Mouse (Mus musculus): ENCODE results near the gene Nol9. TPM values are rescaled to one million over a fixed set of nuclear protein-coding genes. Genes with fewer than 3 reads are reported as not detected.

The Nol9 gene
- 24.8 and 27.0 TPM in 2 replicates for total RNA-seq (2017)

DNA sequence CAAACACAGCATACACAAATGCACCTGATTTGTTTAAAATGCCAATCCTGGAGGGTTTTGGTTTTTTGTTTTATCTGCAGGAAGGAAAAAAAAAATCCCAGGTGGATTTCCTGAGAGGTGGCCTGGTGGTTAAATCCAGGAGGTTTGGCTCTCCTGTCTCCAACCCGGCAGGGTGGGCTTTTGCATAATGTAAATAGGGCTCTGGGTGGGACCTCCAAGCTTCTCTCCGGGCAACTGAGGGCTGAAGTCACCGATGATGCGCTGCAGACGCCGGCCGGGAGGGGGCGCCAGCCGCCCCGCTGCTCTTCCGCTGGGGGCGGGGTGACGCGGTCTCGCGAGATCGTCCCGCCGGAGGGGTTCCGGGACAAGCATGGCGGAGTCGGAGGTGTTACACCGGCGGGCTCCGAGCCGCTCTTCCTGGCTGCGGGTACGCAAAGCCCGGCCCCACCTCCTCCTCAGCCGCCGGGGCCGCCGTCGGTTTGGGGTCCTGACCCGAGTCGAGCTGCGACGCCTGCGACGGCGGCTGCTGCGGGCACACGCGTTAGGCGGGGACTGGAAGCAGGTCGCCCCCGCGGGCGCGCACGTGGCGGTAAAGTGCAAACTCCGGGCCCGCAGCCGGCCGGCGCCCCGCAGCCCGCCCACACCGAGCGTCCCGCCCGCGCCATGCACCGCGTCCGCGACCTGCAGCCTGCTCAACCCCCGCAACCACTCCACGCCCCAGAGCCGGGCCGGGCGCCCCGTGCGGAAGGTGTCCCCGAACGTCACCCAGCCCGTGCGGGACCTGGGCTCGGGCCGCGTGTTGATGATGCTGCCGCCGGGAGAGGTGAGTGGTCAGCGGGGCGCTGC is at the start of gene Nol9:
Gene Nol9 (plus strand): TSS at position 337 of the 846 bp plus-strand sequence.
- peak; percentile 76 to 88 for ATAC-seq (replicated peaks in 1 of 2; ENCODE audit: insufficient read depth in 1 of 2, low FRiP score in 2 of 2, low TSS enrichment in 1 of 2, low read depth in 1 of 2, poor library complexity in 2 of 2, severe bottlenecking in 2 of 2)

DNA sequence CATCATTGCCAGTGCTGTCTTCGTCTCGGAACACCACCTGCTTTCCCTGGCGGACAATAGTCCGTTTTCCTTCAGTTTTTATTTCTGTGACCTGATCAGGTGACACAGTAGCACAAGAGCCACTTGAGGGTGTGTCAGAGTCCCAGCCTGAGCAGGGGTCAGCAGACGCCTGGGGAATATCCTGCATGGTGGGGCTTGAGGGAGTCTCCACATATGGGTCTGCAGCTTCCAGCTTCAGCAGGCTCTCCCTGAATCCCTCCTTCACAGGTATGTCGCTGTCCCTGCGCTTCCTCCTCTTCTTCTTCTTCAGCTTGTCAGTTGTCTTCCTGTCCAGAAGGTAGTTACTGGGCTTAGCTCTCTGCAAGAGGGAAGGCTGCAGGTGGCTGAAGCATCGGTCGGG is 47.0 kb upstream of the Nol9 start:
- ATAC-seq (replicated peaks in 1 of 2; ENCODE audit: insufficient read depth in 1 of 2, low FRiP score in 2 of 2, low TSS enrichment in 1 of 2, low read depth in 1 of 2, poor library complexity in 2 of 2, severe bottlenecking in 2 of 2): no peak

DNA sequence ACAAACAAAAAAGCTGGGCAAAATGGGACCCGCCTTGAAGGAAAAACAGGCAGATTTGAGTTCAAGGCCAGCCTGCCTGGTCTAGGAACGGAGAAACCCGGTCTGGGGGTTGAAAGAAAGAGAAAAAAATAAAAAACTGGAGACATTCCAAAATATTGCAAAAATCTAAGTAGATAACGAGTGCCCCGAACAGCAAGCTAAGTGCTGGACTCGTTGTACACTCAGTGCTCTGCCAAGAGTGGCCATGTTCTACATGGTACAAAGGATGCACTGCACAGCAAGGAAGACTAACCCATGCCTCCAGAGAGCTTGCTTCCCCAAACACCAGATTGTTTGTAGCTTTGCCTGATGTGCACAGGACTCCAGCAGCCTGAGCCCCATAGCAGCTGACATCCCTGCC is 46.1 kb upstream of the Nol9 start:
- ATAC-seq (replicated peaks in 1 of 2; ENCODE audit: insufficient read depth in 1 of 2, low FRiP score in 2 of 2, low TSS enrichment in 1 of 2, low read depth in 1 of 2, poor library complexity in 2 of 2, severe bottlenecking in 2 of 2): no peak

DNA sequence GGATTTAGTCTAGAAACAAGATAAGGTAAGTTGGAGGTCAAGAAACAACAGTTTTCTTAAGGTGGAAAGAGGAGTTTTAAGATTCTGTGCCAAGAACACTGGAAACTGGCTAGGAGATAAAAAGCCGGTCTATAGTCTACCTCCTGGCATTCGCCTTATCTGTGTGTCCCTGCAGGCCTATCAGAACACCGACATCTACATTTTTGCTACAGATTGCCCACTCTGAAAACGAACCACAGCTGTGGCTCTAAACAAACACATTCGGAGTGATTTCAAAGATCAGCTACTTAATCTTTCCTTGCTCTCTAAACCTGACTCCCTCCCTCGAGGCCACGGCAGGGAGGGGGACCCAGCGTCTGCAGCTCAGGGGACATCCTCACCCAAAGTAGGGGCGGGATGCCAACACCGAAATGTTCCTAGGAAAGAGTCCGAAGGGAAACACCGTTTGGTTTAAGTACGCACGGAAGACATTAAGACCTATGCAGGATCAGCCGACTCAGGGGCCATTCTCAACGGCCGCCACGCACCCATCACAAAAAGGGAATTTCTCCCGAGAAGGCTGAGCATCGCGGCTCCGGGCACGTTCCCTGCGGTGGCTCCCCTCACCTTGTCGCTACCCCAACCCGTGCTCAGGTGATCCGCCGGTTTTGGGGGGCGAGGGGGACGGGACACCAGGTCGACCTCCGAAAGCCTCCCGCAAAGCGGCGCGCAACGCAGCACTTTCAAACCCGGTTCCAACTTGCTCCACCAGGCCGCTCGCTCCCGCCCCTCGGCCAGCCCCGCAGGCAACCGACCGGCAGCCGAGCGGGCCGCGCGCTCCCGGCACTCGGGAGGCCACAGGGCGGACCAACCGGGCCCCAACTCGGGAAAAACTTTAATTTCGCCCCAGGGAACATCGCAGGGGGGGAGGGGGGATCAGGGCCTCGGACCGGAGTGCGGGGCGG is 44.6 kb upstream of the Nol9 start:
- ATAC-seq (replicated peaks in 1 of 2; ENCODE audit: insufficient read depth in 1 of 2, low FRiP score in 2 of 2, low TSS enrichment in 1 of 2, low read depth in 1 of 2, poor library complexity in 2 of 2, severe bottlenecking in 2 of 2): no peak

DNA sequence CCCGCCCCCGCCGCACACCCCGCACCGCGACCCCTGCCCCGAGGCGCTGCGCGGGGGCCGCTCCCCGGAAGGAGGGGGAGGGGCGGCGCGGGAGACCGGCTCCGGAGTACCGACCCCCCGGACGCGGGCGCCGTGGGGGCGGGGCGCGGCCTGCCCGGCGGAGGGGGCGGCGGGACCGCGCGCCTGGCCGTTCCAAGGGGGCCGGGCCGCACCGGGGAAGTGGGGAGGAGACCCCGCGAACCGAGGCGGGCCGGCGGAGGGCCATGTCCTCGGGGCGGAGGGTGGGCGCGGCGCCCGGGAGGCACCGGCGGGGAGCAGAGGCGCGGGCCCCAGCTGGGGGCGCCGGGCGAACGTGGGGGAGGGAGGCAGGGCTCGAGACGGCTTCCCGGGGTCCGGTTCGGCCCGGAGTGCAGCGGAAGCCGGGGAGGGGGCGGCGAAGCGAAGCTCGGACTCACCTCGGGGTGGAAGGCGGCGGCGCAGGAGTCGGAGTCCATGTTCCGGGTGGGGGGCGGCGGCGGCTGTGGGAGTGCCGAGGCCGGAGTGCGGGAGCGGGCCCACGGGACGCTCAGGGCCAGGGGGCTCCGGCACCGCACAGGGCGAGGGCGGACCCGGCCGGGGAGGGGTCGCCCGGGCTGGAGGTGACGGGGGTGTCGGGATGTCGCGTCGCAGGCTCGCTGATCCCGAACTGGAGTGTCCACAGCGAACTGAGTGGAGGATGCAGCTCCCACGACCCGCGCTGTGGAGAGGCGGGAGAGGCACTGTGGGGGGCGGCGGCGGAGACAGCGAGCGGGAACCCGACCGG is 43.5 kb upstream of the Nol9 start:
- no peak for ATAC-seq (replicated peaks in 1 of 2; ENCODE audit: insufficient read depth in 1 of 2, low FRiP score in 2 of 2, low TSS enrichment in 1 of 2, low read depth in 1 of 2, poor library complexity in 2 of 2, severe bottlenecking in 2 of 2)

DNA sequence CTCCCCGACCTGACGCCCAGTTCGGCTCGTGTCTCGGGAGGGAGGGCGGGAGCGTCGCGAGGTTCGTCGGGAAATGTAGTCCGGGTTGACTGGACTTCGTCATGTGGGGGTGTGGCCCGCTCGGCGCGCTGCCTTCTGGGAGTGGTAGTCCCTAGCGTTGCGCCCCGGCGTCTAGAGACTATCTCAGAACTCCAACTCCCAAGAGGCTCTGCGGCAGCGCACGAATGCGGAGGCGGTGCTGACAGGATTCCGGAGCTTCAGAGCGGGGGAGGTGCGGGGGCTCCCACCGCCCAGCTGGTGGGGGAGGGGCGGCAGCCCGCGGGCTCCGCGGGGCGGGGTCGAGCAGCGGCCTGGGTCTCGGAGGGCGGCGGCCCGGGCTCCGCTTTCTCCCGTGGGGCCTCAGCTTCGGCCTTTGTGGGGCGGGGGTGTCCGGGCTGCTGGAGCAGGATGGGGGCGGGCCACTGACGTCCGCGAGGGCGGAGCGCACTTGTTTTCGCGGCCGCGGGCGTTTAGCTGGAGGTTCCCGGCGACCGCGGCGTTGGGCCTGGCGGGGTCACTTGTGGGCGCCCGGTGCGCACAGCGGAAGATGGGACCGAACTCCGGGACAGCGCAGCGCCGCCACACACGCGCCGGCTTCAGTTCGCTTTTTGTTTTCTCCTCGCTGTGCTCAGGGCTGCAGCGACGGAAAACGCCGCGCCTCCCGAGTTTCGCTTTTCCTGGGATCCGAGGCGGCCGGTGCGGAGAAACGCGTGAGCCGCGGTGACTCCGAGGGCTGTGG is 42.8 kb upstream of the Nol9 start, which contains the start of gene Phf13:
Gene Phf13 (minus strand): TSS at position 86 of the 778 bp plus-strand sequence.
- ATAC-seq (replicated peaks in 1 of 2; ENCODE audit: insufficient read depth in 1 of 2, low FRiP score in 2 of 2, low TSS enrichment in 1 of 2, low read depth in 1 of 2, poor library complexity in 2 of 2, severe bottlenecking in 2 of 2): peak; percentile 92 to 96

DNA sequence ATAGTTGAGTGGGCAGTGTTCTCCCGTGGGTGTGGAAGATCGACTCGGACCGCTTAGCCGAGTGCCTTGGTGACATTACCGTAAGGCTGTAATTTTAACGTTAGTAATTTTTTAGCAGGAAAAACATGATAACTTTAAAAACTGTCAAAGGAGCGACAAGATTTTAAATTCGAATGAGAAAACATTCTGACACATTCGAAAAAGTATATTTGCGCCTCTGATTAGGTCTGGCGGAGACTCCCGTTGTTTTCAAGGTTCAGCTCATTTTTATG is 42.2 kb upstream of the Nol9 start:
- no peak for ATAC-seq (replicated peaks in 1 of 2; ENCODE audit: insufficient read depth in 1 of 2, low FRiP score in 2 of 2, low TSS enrichment in 1 of 2, low read depth in 1 of 2, poor library complexity in 2 of 2, severe bottlenecking in 2 of 2)

DNA sequence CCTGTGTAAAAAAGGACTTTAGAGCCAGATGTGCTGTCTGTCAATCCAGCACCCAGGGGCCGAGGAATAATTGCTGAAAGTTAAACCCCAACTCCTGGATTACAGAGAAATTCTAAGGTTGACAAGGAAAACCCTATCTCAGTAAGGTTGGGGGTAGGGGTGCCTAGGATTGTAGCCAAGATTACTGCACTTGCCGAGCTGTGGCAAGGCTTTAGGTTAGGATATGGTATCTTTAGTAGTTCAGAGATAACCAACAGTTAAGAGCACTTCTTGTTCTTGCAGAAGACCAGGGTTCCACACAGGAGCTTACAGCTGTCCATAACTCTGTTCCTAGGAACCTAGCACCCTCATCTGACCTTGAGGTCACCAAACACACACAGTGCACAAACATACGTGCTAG is 41.4 kb upstream of the Nol9 start:
- ATAC-seq (replicated peaks in 1 of 2; ENCODE audit: insufficient read depth in 1 of 2, low FRiP score in 2 of 2, low TSS enrichment in 1 of 2, low read depth in 1 of 2, poor library complexity in 2 of 2, severe bottlenecking in 2 of 2): no peak

DNA sequence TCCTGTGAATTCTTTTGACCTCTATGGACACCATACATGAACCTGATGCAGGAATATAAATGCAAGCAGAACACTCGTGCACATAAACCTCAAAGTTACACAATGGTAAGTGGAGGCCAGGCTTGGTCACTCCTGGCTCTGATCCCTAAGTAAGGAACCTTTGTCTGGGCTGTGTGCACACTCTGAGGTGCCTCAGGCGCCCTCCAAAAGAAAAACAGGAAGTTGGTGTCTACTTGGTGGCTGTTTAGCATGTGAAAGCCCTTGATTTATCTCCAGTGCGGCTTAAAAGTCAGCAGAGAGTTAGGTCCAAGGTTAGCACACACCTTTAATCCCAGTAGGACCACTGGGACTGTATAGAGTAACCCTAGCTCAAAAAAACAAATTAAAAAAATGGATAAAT is 39.6 kb upstream of the Nol9 start:
- peak; percentile 33 to 46 for ATAC-seq (replicated peaks in 1 of 2; ENCODE audit: insufficient read depth in 1 of 2, low FRiP score in 2 of 2, low TSS enrichment in 1 of 2, low read depth in 1 of 2, poor library complexity in 2 of 2, severe bottlenecking in 2 of 2)

DNA sequence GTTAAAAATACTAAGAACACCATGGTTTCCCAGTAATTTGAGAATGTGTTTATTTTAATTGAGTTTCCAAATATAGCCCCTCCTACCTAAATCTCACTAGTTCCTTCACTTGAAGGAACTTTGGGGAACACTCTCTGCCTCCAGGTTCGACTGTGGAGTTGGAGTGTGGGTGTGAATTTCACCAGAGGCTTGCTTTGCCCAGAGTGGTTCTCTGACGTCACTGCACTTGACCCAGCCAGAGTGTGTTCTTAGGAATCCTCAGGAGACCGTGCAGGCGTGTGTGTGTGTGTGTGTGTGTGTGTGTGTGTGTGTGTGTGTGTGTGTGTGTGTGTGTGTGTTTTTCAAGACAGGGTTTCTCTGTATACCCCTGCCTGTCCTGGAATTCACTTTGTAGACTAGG is 38.2 kb upstream of the Nol9 start:
- ATAC-seq (replicated peaks in 1 of 2; ENCODE audit: insufficient read depth in 1 of 2, low FRiP score in 2 of 2, low TSS enrichment in 1 of 2, low read depth in 1 of 2, poor library complexity in 2 of 2, severe bottlenecking in 2 of 2): no peak

DNA sequence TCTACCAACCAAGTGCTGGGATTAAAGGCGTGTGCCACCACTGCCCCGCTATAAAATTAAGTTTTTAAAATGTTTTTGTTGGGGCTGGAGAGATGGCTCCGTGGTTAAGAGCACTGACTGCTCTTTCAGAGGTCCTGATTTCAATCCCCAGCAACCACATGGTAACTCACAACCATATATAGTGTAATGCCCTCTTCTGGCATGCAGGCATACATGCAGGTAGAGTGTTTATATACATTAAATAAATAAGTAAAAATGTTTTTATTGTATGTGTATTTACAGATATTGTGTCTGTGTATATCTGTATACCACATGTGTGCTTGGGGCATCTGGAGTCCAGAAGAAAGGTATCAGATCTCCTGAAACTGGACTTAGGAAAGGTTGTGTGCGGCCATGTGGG is 37.8 kb upstream of the Nol9 start:
- ATAC-seq (replicated peaks in 1 of 2; ENCODE audit: insufficient read depth in 1 of 2, low FRiP score in 2 of 2, low TSS enrichment in 1 of 2, low read depth in 1 of 2, poor library complexity in 2 of 2, severe bottlenecking in 2 of 2): no peak

DNA sequence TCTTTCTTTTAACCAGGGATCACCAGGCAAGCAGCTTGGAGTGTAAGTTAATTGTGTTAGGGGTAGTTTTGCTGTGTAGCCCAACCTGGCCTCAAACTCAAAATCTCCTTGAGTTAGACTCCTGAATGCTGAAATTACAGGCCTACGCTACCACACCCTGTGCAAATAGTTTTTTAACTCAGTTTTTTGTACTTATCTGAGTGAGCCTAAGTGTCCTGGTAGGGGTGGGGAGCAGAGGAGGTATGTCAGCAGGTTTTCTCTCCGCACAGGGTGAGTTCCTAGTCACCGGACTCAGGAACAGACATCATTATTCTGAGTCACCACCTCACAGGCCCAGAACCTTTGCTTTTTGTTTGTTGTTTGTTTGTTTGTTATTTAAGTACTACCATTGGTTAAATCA is 37.1 kb upstream of the Nol9 start:
- no peak for ATAC-seq (replicated peaks in 1 of 2; ENCODE audit: insufficient read depth in 1 of 2, low FRiP score in 2 of 2, low TSS enrichment in 1 of 2, low read depth in 1 of 2, poor library complexity in 2 of 2, severe bottlenecking in 2 of 2)

DNA sequence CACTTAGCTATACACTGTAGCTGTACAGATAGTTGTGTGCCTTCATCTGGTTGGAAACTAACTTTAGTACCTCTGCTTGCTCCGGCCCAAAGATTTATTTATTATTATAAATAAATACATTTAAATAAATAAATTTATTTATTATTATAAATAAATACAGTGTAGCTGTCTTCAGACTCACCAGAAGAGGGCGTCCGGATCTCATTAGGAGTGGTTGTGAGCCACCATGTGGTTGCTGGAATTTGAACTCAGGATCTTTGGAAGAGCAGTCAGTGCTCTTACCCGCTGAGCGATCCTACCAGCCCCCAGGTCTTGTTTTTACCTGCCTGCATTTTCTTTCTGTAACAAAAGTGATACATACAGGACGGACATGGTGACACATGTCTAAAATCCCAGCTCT is 33.0 kb upstream of the Nol9 start:
- ATAC-seq (replicated peaks in 1 of 2; ENCODE audit: insufficient read depth in 1 of 2, low FRiP score in 2 of 2, low TSS enrichment in 1 of 2, low read depth in 1 of 2, poor library complexity in 2 of 2, severe bottlenecking in 2 of 2): no peak

DNA sequence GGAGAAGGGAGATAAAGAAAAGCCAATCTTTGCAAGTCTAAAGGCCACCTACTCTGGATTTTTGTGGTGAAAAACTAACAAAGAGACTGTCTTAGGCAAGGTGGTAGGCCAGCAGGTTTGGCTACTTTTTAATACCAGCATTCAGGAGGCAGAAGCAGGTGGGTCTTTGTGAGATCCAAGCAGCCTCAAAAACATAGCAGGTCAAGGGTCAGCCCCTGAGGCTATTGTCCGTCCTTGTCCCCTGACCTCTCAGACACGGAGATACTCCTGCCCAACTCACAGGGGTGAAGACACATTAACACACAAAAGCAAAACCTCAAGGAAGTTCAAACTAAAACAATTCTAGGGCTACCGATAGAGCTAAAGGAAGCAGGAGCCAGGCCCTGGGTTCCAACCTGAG is 32.3 kb upstream of the Nol9 start:
- ATAC-seq (replicated peaks in 1 of 2; ENCODE audit: insufficient read depth in 1 of 2, low FRiP score in 2 of 2, low TSS enrichment in 1 of 2, low read depth in 1 of 2, poor library complexity in 2 of 2, severe bottlenecking in 2 of 2): no peak

DNA sequence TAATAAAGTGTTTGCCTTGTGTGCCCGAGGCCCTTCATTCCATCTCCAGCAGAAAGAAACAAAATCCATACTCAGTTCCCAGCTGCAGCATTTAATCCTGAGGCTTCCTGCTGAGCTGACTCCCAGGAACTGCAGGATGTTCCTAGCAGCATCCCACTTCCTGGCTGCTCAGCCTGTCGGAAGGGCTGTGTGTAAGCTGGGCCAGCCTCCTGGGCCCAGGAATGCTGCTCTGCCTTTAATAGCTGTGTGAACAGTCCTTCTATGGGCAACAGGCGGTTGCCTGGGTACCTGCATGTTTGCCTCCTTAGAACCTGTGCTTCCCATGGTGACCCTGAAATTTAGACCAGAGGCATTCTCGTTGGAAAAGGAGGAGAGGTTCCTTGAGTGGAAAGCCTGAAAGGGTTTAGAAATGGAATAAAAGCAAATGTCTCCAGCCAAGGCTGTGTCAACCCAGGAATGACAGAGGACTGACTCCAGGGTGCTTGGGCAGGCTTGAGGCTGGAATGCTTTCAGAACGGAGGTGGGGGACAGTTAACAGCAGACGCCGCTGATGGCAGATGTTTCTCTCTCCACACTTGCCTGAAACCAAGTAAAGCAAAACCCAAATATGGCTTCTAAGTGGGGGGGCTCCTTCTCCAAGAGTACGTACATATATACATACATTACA is 31.5 kb upstream of the Nol9 start:
- no peak for ATAC-seq (replicated peaks in 1 of 2; ENCODE audit: insufficient read depth in 1 of 2, low FRiP score in 2 of 2, low TSS enrichment in 1 of 2, low read depth in 1 of 2, poor library complexity in 2 of 2, severe bottlenecking in 2 of 2)

DNA sequence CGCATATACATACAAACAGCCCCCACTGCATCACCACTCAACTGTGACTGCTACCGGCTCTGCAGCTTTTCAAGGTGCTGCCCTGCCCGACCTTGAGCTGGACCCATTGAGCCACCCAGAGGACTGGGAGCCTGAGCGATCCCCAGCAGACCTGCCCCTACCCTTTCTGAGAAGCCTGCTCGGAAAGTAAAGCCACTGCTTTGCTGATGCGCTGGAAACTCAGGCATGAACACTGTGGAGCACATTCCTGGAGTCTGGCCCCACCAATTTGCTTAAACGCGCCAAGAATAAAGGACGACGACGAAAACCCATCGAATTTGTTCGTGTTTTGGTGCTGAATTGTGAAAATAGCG is 31.0 kb upstream of the Nol9 start:
- no peak for ATAC-seq (replicated peaks in 1 of 2; ENCODE audit: insufficient read depth in 1 of 2, low FRiP score in 2 of 2, low TSS enrichment in 1 of 2, low read depth in 1 of 2, poor library complexity in 2 of 2, severe bottlenecking in 2 of 2)

DNA sequence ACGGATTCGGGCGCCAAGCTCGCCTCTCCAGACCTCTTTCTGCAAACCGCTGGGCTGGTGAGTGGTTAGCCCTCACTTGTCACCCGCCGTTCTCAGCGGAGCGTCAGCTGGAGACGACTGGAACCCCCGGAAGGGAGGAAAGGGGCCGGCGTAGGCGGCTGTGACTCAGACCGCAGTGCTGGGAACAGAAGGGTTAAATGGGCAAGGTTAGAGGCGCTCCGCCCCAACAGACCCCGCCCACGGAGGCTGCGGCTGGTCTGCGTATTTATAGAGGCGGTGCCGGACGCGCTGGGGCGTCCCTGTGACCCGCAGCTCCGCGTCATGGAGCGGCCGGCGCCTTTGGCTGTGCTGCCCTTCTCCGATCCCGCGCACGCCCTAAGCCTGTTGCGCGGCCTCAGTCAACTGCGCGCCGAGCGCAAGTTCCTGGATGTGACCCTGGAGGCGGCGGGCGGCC is 30.5 kb upstream of the Nol9 start, which contains the start of gene Klhl21:
Gene Klhl21 (plus strand): TSS at position 182 of the 454 bp plus-strand sequence.
- ATAC-seq (replicated peaks in 1 of 2; ENCODE audit: insufficient read depth in 1 of 2, low FRiP score in 2 of 2, low TSS enrichment in 1 of 2, low read depth in 1 of 2, poor library complexity in 2 of 2, severe bottlenecking in 2 of 2): peak; percentile 79 to 84
